Mouse (Mus musculus) Patski (cell line): ENCODE measurements around the gene Zscan2. TPM values are rescaled to one million over a fixed set of nuclear protein-coding genes. Genes with fewer than 3 reads are reported as not detected.
"Not testable (repeated sequence)": the region's sequence is repeated elsewhere in the genome, so short reads cannot be mapped to it uniquely, and the experiment has no call there.

ENCODE experiments used
- ATAC-seq: fragments of 100-300 bp; one replicate; pipeline ENCODE4 v1.8.0; 2021
- CTCF ChIA-PET: fragments of 350-600 bp; sonication (Branson Sonifier 250); formaldehyde crosslinking; loops from one replicate; lab custom pipeline; 2022; ENCODE audit warnings: inconsistent platforms; lab: Charles Lee
- POLR2A ChIA-PET: fragments of 350-600 bp; sonication (Branson Sonifier 250); formaldehyde crosslinking; loops from one replicate; lab custom pipeline; 2022; ENCODE audit warnings: antibody characterized with exemption, inconsistent platforms; lab: Charles Lee
- DNase-seq: peaks from one replicate; pipeline ENCODE4 v3.0.0-alpha.2; 2011; ENCODE audit warnings: low read depth, low spot score
- H3K27me3 ChIP-seq: fragments of 371-371 bp; one replicate; pipeline ENCODE4 v1.5.1; 2021
- CTCF ChIP-seq: fragments of 100-300 bp; IDR thresholded peaks from one replicate; pipeline ENCODE4 v1.5.1; 2021
- in situ Hi-C: fragments of 300-500 bp; cut with MboI; formaldehyde crosslinking; loops from 3 replicates; pipeline ENCODE4 v1.11.1; 2018; ENCODE audit warnings: low pct_unique_long_range_greater_than_20kb, mixed read lengths
- polyA plus RNA-seq: library from polyadenylated mRNA; unstranded; gene quantifications from one replicate; pipeline ENCODE4 v1.2.3, GENCODE M21; 2021

Zscan2 gene
- polyA plus RNA-seq, 1 experiment from 2014 or later = 20.3 TPM

GRCm38 (mm10) chr7:80832191-80832590, 28.5 kb upstream of the Zscan2 start:
- ChIA-PET CTCF (interaction anchor here (1.1 to 1.5 kb wide), 3 partner anchors 25 to 102 kb away, joined by 3 to 4 read pairs (median 3); no protein-coding TSS in a partner anchor), POLR2A (no interaction called here)
- no peaks in the 10 kb centered on the region for H3K27me3 ChIP-seq
- no peak for ATAC-seq
- DNase-seq = no peak
- in situ Hi-C loops = loop anchor here (25.0 kb wide), 1 partner anchor 445 kb away; the partner anchor contains the start of gene Fes
- no peak for TF ChIP-seq CTCF

GRCm38 (mm10) chr7:80832996-80833650, 27.6 kb upstream of the Zscan2 start:
- CTCF ChIA-PET = interaction anchor here (1.1 to 1.5 kb wide), 5 partner anchors 15 to 103 kb away, joined by 3 to 4 read pairs (median 3); no protein-coding TSS in a partner anchor
- POLR2A ChIA-PET, H3K27me3 ChIP-seq, ATAC-seq, DNase-seq: not testable (repeated sequence)
- in situ Hi-C loops = loop anchor here (25.0 kb wide), 1 partner anchor 446 kb away; the partner anchor contains the start of gene Fes

DNA sequence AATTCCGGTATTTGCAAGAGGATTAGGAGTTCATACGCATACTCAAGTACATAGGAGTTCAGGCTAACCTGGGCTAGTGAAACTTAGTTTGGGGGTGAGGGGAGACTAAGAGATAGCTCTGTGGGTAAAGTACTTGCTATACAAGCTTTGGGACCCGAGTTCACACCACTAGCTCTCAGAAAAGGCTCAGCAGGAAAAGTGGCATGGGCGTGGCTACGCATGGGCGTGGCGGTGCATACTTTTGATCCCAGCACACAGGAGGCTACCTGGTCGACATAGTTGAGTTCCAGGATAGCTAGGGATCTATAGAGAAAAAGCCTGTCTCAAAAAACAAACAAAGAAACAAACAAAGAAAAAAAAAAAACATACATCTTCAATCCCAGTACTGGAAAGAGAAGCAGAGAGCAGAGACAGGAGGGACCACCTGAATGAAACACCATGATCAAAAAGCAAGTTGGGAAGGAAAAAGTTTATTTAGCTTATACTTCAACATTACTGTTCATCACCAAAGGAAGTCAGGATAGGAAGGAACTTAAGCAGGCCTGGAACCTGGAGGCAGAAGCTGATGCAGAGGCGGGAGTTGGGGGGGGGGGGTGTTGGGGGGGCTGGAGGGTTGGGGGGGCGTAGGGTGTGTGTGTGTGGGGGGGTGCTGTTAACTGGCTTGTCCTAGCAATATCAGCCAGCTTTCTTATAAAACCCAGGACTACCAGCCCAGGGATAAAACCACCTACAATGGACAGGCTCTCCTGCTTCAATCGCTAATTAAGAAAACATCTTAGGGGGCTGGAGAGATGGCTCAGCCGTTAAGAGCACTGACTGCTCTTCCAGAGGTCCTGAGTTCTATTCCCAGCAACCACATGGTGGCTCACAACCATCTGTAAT, 26.8 kb upstream of the Zscan2 start:
- DNase-seq = no peak
- POLR2A ChIA-PET = no interaction called here
- no peak for ATAC-seq
- H3K27me3 ChIP-seq = no peaks in the 10 kb centered on the region
- CTCF ChIA-PET = interaction anchor here (1.1 to 1.5 kb wide), 4 partner anchors 15 to 89 kb away, joined by 3 to 4 read pairs (median 3); no protein-coding TSS in a partner anchor
- in situ Hi-C loops = loop anchor here (25.0 kb wide), 1 partner anchor 447 kb away; the partner anchor contains the start of gene Fes
- TF ChIP-seq CTCF = no peak

DNA sequence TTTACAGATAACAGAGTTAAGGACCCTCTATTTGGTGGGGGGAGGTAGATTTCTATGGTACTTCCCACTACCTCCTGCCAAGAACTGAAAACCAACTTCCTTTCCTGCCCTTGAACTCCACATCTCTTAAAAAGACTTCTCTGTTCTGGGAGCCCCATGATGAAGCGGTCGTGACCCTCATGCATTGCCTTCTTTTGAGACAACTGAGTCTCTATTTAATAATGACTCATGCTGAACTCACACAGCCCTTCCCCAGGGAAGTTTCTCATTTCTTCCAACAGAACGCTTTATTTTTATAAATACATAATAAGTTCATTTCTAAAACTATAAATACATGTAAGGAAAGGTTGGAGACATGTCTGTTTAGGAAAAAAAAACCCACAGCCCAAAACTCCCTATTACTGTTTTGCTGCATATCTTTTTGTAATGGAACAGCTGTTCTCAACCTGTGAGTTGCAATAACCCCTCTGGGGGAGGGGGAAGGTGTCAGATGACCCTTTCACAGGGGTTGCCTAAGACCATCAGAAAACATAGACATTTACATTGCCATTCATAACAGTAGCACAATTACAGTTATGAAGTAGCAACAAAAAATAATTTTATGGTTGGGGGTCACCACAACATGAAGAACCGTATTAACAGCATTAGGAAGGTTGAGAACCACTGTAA, 24.6 kb upstream of the Zscan2 start:
- DNase-seq (no peak), ATAC-seq (no peak)
- in situ Hi-C loops = loop anchor here (25.0 kb wide), 1 partner anchor 449 kb away; the partner anchor contains the start of gene Fes
- H3K27me3 ChIP-seq = no peaks in the 10 kb centered on the region
- POLR2A ChIA-PET = no interaction called here
- TF ChIP-seq CTCF = no peak
- CTCF ChIA-PET = no interaction called here

DNA sequence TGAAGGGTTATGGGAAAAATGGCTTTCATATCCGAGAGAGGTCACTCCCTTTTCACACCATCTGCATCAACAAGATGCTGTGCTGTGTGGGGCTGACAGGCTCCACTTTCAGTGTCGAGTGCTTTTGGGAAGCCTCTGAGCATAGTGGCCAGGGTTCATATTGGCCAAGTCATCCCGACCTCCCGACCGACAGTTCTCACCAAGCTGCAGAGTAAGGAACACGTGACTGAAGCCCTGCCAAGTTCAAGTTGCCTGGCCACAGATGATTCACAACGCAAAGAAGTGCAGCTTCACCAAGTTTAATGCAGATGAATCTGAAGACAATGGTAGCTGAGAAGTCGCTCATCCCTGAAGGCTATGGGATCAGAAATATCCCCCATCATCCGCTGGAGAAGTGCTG, 23.0 kb upstream of the Zscan2 start:
- POLR2A ChIA-PET = interaction anchor here (0.9 to 1.1 kb wide), 2 partner anchors 9 to 35 kb away, joined by 4 to 5 read pairs; no protein-coding TSS in a partner anchor
- H3K27me3 ChIP-seq = no peaks in the 10 kb centered on the region
- TF ChIP-seq CTCF = no peak
- in situ Hi-C loops = loop anchor here (25.0 kb wide), 1 partner anchor 450 kb away; the partner anchor contains the start of gene Fes
- ATAC-seq (peak; percentile 60), DNase-seq (peak; percentile 58)
- CTCF ChIA-PET = interaction anchor here (1.5 kb wide), 1 partner anchor 107 kb away, joined by 6 read pairs; no protein-coding TSS in a partner anchor

- ChIA-PET POLR2A (interaction anchor here (0.9 to 1.1 kb wide), 2 partner anchors 10 to 35 kb away, joined by 4 to 5 read pairs; no protein-coding TSS in a partner anchor), CTCF (no interaction called here)
- TF ChIP-seq CTCF = no peak
- in situ Hi-C loops = loop anchor here (25.0 kb wide), 1 partner anchor 451 kb away; the partner anchor contains the start of gene Fes
- DNase-seq (no peak), ATAC-seq (peak; percentile 35)
- no peaks in the 10 kb centered on the region for H3K27me3 ChIP-seq
Measured at GRCm38 (mm10) chr7:80838247-80838646, 22.5 kb upstream of the Zscan2 start.

DNA sequence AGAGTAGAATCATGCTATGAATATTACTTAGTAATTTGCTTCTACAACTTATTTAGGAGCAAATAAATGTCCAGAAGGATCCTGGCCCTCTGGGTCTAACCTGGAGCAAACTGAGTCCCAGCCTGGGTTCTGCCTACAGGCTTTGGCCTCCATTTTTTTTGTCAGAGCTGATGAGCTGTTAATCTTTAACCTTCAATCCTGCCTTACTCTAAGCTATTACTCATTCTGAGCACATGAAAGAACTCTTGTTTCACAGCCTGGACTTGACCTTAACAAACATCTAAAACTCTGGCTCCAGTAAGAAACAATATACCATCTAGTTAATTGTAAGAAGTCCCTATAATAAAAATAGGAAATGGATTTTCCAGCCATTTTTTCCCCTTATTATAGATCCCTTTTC, 21.0 kb upstream of the Zscan2 start:
- ATAC-seq (no peak), DNase-seq (no peak)
- in situ Hi-C loops = loop anchor here (5.0 to 25.0 kb wide), 2 partner anchors 37 to 452 kb away; partner anchors contain the start of gene Fes
- ChIA-PET CTCF (interaction anchor here (1.7 kb wide), 2 partner anchors 9 to 99 kb away, joined by 4 to 5 read pairs; no protein-coding TSS in a partner anchor), POLR2A (interaction anchor here (1.1 kb wide), 1 partner anchor 13 kb away, joined by 3 read pairs; no protein-coding TSS in a partner anchor)
- no peak for TF ChIP-seq CTCF
- H3K27me3 ChIP-seq = no peaks in the 10 kb centered on the region

DNA sequence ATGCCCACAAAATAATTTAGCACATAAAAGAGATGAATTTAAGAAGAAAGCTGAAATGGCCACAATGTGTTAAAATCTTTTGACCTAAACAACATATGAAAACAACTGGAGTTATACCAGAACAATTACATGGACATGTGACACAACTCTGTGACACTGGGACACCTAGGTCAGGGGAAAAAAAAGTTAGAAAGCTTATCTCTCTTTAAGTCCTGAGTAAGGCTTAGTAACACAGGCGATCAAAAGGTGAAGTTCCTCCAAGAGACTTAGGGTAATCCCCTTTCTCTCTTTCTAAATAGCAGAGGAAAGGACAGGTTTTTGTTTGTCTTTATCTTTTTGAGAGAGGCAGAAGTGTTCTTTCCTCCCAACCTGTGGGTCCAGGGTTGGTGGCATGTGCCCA, 20.5 kb upstream of the Zscan2 start:
- no peak for DNase-seq
- no peaks in the 10 kb centered on the region for H3K27me3 ChIP-seq
- ATAC-seq = no peak
- TF ChIP-seq CTCF = no peak
- ChIA-PET POLR2A (interaction anchor here (1.1 kb wide), 1 partner anchor 13 kb away, joined by 3 read pairs; no protein-coding TSS in a partner anchor), CTCF (interaction anchor here (1.7 kb wide), 2 partner anchors 9 to 99 kb away, joined by 4 to 5 read pairs; no protein-coding TSS in a partner anchor)
- in situ Hi-C loops = loop anchor here (5.0 to 25.0 kb wide), 2 partner anchors 38 to 453 kb away; partner anchors contain the start of gene Fes

GRCm38 (mm10) chr7:80840937-80841336, 19.8 kb upstream of the Zscan2 start:
- no peak for ATAC-seq
- POLR2A ChIA-PET = no interaction called here
- CTCF ChIA-PET = interaction anchor here (1.1 to 1.7 kb wide), 3 partner anchors 8 to 100 kb away, joined by 3 to 5 read pairs (median 4); no protein-coding TSS in a partner anchor
- no peaks in the 10 kb centered on the region for H3K27me3 ChIP-seq
- no peak for TF ChIP-seq CTCF
- in situ Hi-C loops = loop anchor here (5.0 to 25.0 kb wide), 2 partner anchors 39 to 454 kb away; partner anchors contain the start of gene Fes
- DNase-seq = no peak
